Mouse (Mus musculus) intestine, postnatal 0 days (tissue): Measurements from ENCODE around the gene 9130023H24Rik. TPM values are rescaled to one million over a fixed set of nuclear protein-coding genes. Genes with fewer than 3 reads are reported as not detected.

Experiments used
- ATAC-seq: fragments of 200-750 bp; cut with Nextera tagmentation; 2 replicates; pipeline ENCODE4 v1.8.0; 2017; ENCODE audit warnings: mild to moderate bottlenecking, moderate TSS enrichment, moderate library complexity
- H3K27ac ChIP-seq: fragments of 300-500 bp; sonication (generic); 2 replicates; pipeline ENCODE4 v1.5.1; 2014; ENCODE audit warnings: mild to moderate bottlenecking, low read depth, low read length, moderate library complexity
- H3K27me3 ChIP-seq: fragments of 300-500 bp; sonication (generic); replicated peaks from 2 replicates; pipeline ENCODE4 v1.6.1; 2014; ENCODE audit warnings: low read length, mixed read lengths; ENCODE audit not compliant: control insufficient read depth, insufficient read depth
- H3K36me3 ChIP-seq: fragments of 300-500 bp; sonication (generic); 2 replicates; pipeline ENCODE4 v1.6.1; 2014; ENCODE audit warnings: mild to moderate bottlenecking, moderate library complexity; ENCODE audit not compliant: control insufficient read depth, insufficient read depth
- H3K4me1 ChIP-seq: fragments of 300-500 bp; sonication (generic); replicated peaks from 2 replicates; pipeline ENCODE4 v1.6.1; 2014; ENCODE audit warnings: antibody characterized with exemption, low read length, mixed read lengths; ENCODE audit not compliant: control insufficient read depth, insufficient read depth
- H3K4me2 ChIP-seq: fragments of 300-500 bp; sonication (generic); replicated peaks from 2 replicates; pipeline ENCODE4 v1.6.1; 2014; ENCODE audit warnings: low read depth, mild to moderate bottlenecking, moderate library complexity
- H3K4me3 ChIP-seq: fragments of 300-500 bp; sonication (generic); 2 replicates; pipeline ENCODE4 v1.5.1; 2014; ENCODE audit warnings: low read depth, low read length
- H3K9ac ChIP-seq: fragments of 300-500 bp; sonication (generic); 2 replicates; pipeline ENCODE4 v1.6.1; 2014; ENCODE audit warnings: mild to moderate bottlenecking, low read depth, low read length
- H3K9me3 ChIP-seq: fragments of 300-500 bp; sonication (generic); 2 replicates; pipeline ENCODE4 v1.6.1; 2016; ENCODE audit warnings: mixed run types; ENCODE audit not compliant: control insufficient read depth
- CTCF ChIP-seq: sonication (generic); IDR thresholded peaks from 2 replicates; pipeline ENCODE4 v1.5.1; 2016; ENCODE audit warnings: low read depth, mild to moderate bottlenecking, control low read depth, antibody characterized with exemption, moderate library complexity
- WGBS: fragments of 180-500 bp; shearing (Covaris S2); extraction: QIAGEN DNeasy Blood & Tissue Kit; methylation state at CpG from one replicate; pipeline ENCODE4 v1.1.7; 2014; 5-methylcytosine and 5-hydroxymethylcytosine counted together
- polyA plus RNA-seq: library from polyadenylated mRNA; unstranded; fragments of >200 nt; fragmentation: Nextera tagmentation; extraction: Ambion mirVana; gene quantifications from 2 replicates; pipeline ENCODE4 v1.2.1, GENCODE M21; 2015

The 9130023H24Rik gene
- polyA plus RNA-seq, 1 experiment from 2014 or later: 3.6 TPM

GRCm38 (mm10) chr7:128236426-128236825, 1.4 kb downstream of the 9130023H24Rik start:
- peaks cover 20% of the 10 kb centered on the region for H3K36me3 ChIP-seq
- H3K9me3 ChIP-seq: no peaks in the 10 kb centered on the region
- 0 out of 2 replicates have a peak overlapping the region, but pooled peaks have one; percentile 99 for H3K27ac ChIP-seq
- TF ChIP-seq CTCF: no peak
- no peak for ATAC-seq
- no peaks in the 10 kb centered on the region for H3K27me3 ChIP-seq
- H3K4me2 ChIP-seq: peak overlapping the region; percentile 81
- H3K9ac ChIP-seq: no peak overlapping the region
- WGBS: 92% methylated on average over 13 of the region's 13 CpGs
- no peaks in the 10 kb centered on the region for H3K4me1 ChIP-seq
- H3K4me3 ChIP-seq: no peak overlapping the region

GRCm38 (mm10) chr7:128235481-128235880, 2.4 kb downstream of the 9130023H24Rik start:
- no peaks in the 10 kb centered on the region for H3K4me1 ChIP-seq
- no peak overlapping the region for H3K4me2 ChIP-seq
- no peaks in the 10 kb centered on the region for H3K27me3 ChIP-seq
- no peak for ATAC-seq
- 66% methylated on average over 1 of the region's 1 CpGs for WGBS
- peaks cover 11% of the 10 kb centered on the region for H3K36me3 ChIP-seq
- no peak overlapping the region for H3K4me3 ChIP-seq
- TF ChIP-seq CTCF: no peak
- H3K27ac ChIP-seq: no peak overlapping the region
- no peak overlapping the region for H3K9ac ChIP-seq
- H3K9me3 ChIP-seq: no peaks in the 10 kb centered on the region

- Histone ChIP-seq H3K36me3 (peaks cover 4% of the 10 kb centered on the region; the same call in 1 of the 2 replicates), H3K9ac (no peak overlapping the region), H3K27ac (no peak overlapping the region), H3K27me3 (no peaks in the 10 kb centered on the region), H3K9me3 (no peaks in the 10 kb centered on the region), H3K4me3 (no peak overlapping the region), H3K4me2 (no peak overlapping the region), H3K4me1 (no peaks in the 10 kb centered on the region)
- 78% methylated on average over 2 of the region's 2 CpGs for WGBS
- ATAC-seq: no peak
- no peak for TF ChIP-seq CTCF
Measured at GRCm38 (mm10) chr7:128234796-128235195, 3.0 kb downstream of the 9130023H24Rik start.

- Histone ChIP-seq H3K27ac (no peak overlapping the region), H3K27me3 (no peaks in the 10 kb centered on the region), H3K4me3 (no peak overlapping the region), H3K36me3 (no peaks in the 10 kb centered on the region), H3K4me1 (no peaks in the 10 kb centered on the region), H3K9me3 (no peaks in the 10 kb centered on the region), H3K9ac (no peak overlapping the region), H3K4me2 (no peak overlapping the region)
- ATAC-seq: no peak
- no peak for TF ChIP-seq CTCF
- WGBS: 35% methylated on average over 8 of the region's 8 CpGs
Measured at GRCm38 (mm10) chr7:128231741-128232140, 6.1 kb downstream of the 9130023H24Rik start.

- Histone ChIP-seq H3K27me3 (no peaks in the 10 kb centered on the region), H3K9ac (no peak overlapping the region), H3K4me3 (no peak overlapping the region), H3K9me3 (no peaks in the 10 kb centered on the region), H3K4me1 (no peaks in the 10 kb centered on the region), H3K36me3 (no peaks in the 10 kb centered on the region), H3K4me2 (no peak overlapping the region), H3K27ac (no peak overlapping the region)
- ATAC-seq: no peak
- WGBS: 78% methylated on average over 3 of the region's 3 CpGs
- TF ChIP-seq CTCF: no peak
Measured at GRCm38 (mm10) chr7:128220936-128221335, 16.9 kb downstream of the 9130023H24Rik start.

GRCm38 (mm10) chr7:128219952-128220351, 17.9 kb downstream of the 9130023H24Rik start:
- WGBS: 80% methylated on average over 4 of the region's 4 CpGs
- TF ChIP-seq CTCF: no peak

GRCm38 (mm10) chr7:128209826-128210225, 28.0 kb downstream of the 9130023H24Rik start:
- Histone ChIP-seq H3K9me3 (no peaks in the 10 kb centered on the region), H3K27me3 (no peaks in the 10 kb centered on the region), H3K9ac (no peak overlapping the region), H3K4me1 (no peaks in the 10 kb centered on the region; the same call in 1 of the 2 replicates), H3K4me2 (no peak overlapping the region), H3K27ac (no peak overlapping the region), H3K4me3 (no peak overlapping the region), H3K36me3 (no peaks in the 10 kb centered on the region)
- TF ChIP-seq CTCF: no peak
- 45% methylated on average over 3 of the region's 3 CpGs for WGBS
- no peak for ATAC-seq

More at GRCm38 (mm10) chr7:128219952-128220351, 17.9 kb downstream of the 9130023H24Rik start:
- Histone ChIP-seq H3K27me3 (no peaks in the 10 kb centered on the region), H3K27ac (no peak overlapping the region), H3K4me1 (no peaks in the 10 kb centered on the region), H3K4me3 (no peak overlapping the region), H3K4me2 (no peak overlapping the region), H3K9me3 (no peaks in the 10 kb centered on the region), H3K36me3 (no peaks in the 10 kb centered on the region), H3K9ac (no peak overlapping the region)
- ATAC-seq: no peak
